Mouse (Mus musculus) neural tube, embryonic 14.5 days (tissue): Measurements from ENCODE around the gene Gm6217. TPM values are rescaled to one million over a fixed set of nuclear protein-coding genes. Genes with fewer than 3 reads are reported as not detected.
"Not testable (repeated sequence)": the region's sequence is repeated elsewhere in the genome, so short reads cannot be mapped to it uniquely, and the experiment has no call there.

Experiments
- ATAC-seq: fragments of 200-750 bp; cut with Nextera tagmentation; 2 replicates; pipeline ENCODE4 v1.8.0; 2017; ENCODE audit warnings: low read depth, mild to moderate bottlenecking, moderate TSS enrichment, moderate library complexity
- H3K27ac ChIP-seq: fragments of 300-500 bp; sonication (generic); 2 replicates; pipeline ENCODE4 v1.5.1; 2014; ENCODE audit warnings: low read depth, mild to moderate bottlenecking, control low read depth, low read length, moderate library complexity, mixed read lengths
- H3K27me3 ChIP-seq: fragments of 300-500 bp; sonication (generic); 2 replicates; pipeline ENCODE4 v1.6.1; 2014; ENCODE audit warnings: low read length; ENCODE audit not compliant: control insufficient read depth, insufficient read depth
- H3K36me3 ChIP-seq: fragments of 300-500 bp; sonication (generic); 2 replicates; pipeline ENCODE4 v1.6.1; 2014; ENCODE audit warnings: low read length, mixed read lengths; ENCODE audit not compliant: control insufficient read depth, insufficient read depth
- H3K4me1 ChIP-seq: fragments of 300-500 bp; sonication (generic); 2 replicates; pipeline ENCODE4 v1.6.1; 2014; ENCODE audit warnings: low read length; ENCODE audit not compliant: control insufficient read depth, insufficient read depth
- H3K4me2 ChIP-seq: fragments of 300-500 bp; sonication (generic); 2 replicates; pipeline ENCODE4 v1.6.1; 2014; ENCODE audit warnings: mild to moderate bottlenecking, low read depth, low read length, control low read depth
- H3K4me3 ChIP-seq: fragments of 300-500 bp; sonication (generic); 2 replicates; pipeline ENCODE4 v1.5.1; 2014; ENCODE audit warnings: low read depth, low read length, control low read depth, mixed read lengths
- H3K9ac ChIP-seq: fragments of 300-500 bp; sonication (generic); replicated peaks from 2 replicates; pipeline ENCODE4 v1.6.1; 2014; ENCODE audit warnings: low read depth, mild to moderate bottlenecking, control low read depth, low read length, mixed read lengths
- H3K9me3 ChIP-seq: fragments of 300-500 bp; sonication (generic); 2 replicates; pipeline ENCODE4 v1.6.1; 2016; ENCODE audit warnings: low read length; ENCODE audit not compliant: control insufficient read depth
- WGBS: fragments of 180-500 bp; shearing (Covaris S2); extraction: QIAGEN DNeasy Blood & Tissue Kit; methylation state at CpG from one replicate; pipeline ENCODE4 v1.1.7; 2014; 5-methylcytosine and 5-hydroxymethylcytosine counted together
- polyA plus RNA-seq: library from polyadenylated mRNA; unstranded; fragments of >200 nt; fragmentation: Nextera tagmentation; extraction: Ambion mirVana; gene quantifications from 2 replicates; pipeline ENCODE4 v1.2.1, GENCODE M21; 2014

The Gm6217 gene
- not detected in 2 replicates for polyA plus RNA-seq

- H3K27ac ChIP-seq, H3K4me1 ChIP-seq, H3K4me3 ChIP-seq, H3K27me3 ChIP-seq, ATAC-seq, H3K9ac ChIP-seq, H3K36me3 ChIP-seq, H3K4me2 ChIP-seq, H3K9me3 ChIP-seq: not testable (repeated sequence)
- WGBS, result no CpG with 5 or more reads among the region's 6 CpGs
Observed at GRCm38 (mm10) chr1:82931326-82931725, at the start of gene Gm6217. TSS of gene Gm6217 (minus strand) at chr1:82931399.

GRCm38 (mm10) chr1:82977840-82978239 lies 46.6 kb upstream of the Gm6217 start:
- Histone ChIP-seq H3K4me2 (no peak overlapping the region), H3K36me3 (no peaks in the 10 kb centered on the region), H3K27me3 (no peaks in the 10 kb centered on the region), H3K9ac (no peak overlapping the region), H3K4me1 (no peaks in the 10 kb centered on the region), H3K4me3 (no peak overlapping the region), H3K27ac (no peak overlapping the region), H3K9me3 (no peaks in the 10 kb centered on the region)
- ATAC-seq, result no peak

GRCm38 (mm10) chr1:82975750-82976149 lies 44.6 kb upstream of the Gm6217 start:
- Histone ChIP-seq H3K36me3 (no peaks in the 10 kb centered on the region), H3K27me3 (no peaks in the 10 kb centered on the region), H3K27ac (no peak overlapping the region), H3K9me3 (no peaks in the 10 kb centered on the region), H3K9ac (no peak overlapping the region), H3K4me2 (no peak overlapping the region), H3K4me1 (no peaks in the 10 kb centered on the region), H3K4me3 (no peak overlapping the region)
- 86% methylated on average over 5 of the region's 5 CpGs for WGBS
- no peak for ATAC-seq

GRCm38 (mm10) chr1:82974342-82974741 lies 43.1 kb upstream of the Gm6217 start:
- no peak overlapping the region for H3K4me2 ChIP-seq
- no peak overlapping the region for H3K27ac ChIP-seq
- no peak overlapping the region for H3K4me3 ChIP-seq
- no peaks in the 10 kb centered on the region for H3K27me3 ChIP-seq
- no peak overlapping the region for H3K9ac ChIP-seq
- WGBS, result 88% methylated on average over 9 of the region's 9 CpGs
- no peaks in the 10 kb centered on the region for H3K9me3 ChIP-seq
- no peaks in the 10 kb centered on the region for H3K36me3 ChIP-seq
- no peak for ATAC-seq
- no peaks in the 10 kb centered on the region for H3K4me1 ChIP-seq

DNA sequence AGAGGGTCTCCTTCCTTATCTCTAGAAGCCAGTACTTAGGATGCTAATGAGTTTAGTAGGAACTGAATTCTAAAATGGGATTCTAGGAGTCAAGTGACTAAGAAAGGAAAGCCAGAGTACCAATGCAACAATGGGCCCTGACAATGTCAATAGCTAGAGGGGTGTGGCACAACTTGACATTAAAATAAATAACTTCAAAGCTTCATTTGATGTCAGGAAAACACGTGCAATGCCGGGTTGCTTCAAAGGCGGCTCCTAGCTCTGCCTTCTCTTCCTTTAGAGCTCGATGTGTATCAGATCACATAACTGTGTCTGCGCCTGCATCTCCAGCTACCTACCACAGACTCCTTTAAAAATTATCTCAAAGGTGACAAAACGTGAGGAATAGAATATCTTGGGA lies 42.7 kb upstream of the Gm6217 start:
- Histone ChIP-seq H3K27ac (no peak overlapping the region), H3K27me3 (no peaks in the 10 kb centered on the region), H3K9me3 (no peaks in the 10 kb centered on the region), H3K9ac (no peak overlapping the region), H3K36me3 (no peaks in the 10 kb centered on the region), H3K4me3 (no peak overlapping the region), H3K4me2 (no peak overlapping the region), H3K4me1 (no peaks in the 10 kb centered on the region)
- no peak for ATAC-seq
- WGBS, result 70% methylated on average over 6 of the region's 6 CpGs

GRCm38 (mm10) chr1:82973244-82973643 lies 42.0 kb upstream of the Gm6217 start:
- H3K4me2 ChIP-seq, result no peak overlapping the region
- no peak overlapping the region for H3K4me3 ChIP-seq
- H3K36me3 ChIP-seq, result no peaks in the 10 kb centered on the region
- H3K9ac ChIP-seq, result no peak overlapping the region
- H3K4me1 ChIP-seq, result no peaks in the 10 kb centered on the region
- 82% methylated on average over 1 of the region's 1 CpGs for WGBS
- ATAC-seq, result no peak
- no peaks in the 10 kb centered on the region for H3K9me3 ChIP-seq
- H3K27me3 ChIP-seq, result no peaks in the 10 kb centered on the region
- no peak overlapping the region for H3K27ac ChIP-seq

DNA sequence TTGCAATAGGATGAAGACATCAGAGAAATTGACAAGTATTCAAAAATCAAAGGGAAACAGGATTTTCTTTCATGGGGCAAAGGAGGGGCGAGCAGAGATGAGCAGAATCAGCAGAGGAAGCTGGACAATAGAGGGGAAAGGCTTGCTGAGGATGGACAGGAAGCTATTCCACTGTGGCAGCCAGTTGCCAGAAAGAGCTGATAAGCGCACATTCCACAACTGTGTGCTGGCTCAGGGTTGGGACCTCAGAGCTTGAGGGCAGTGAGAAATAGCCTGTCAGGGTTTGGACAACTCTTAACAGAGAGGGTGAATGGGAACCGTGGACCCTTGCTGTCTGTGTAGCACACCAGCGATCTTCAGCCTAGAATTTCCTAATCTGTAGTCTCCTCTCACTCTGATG lies 40.8 kb upstream of the Gm6217 start:
- Histone ChIP-seq H3K27me3 (no peaks in the 10 kb centered on the region), H3K4me1 (no peaks in the 10 kb centered on the region), H3K4me3 (no peak overlapping the region), H3K9me3 (no peaks in the 10 kb centered on the region), H3K27ac (no peak overlapping the region), H3K4me2 (no peak overlapping the region), H3K36me3 (no peaks in the 10 kb centered on the region), H3K9ac (no peak overlapping the region)
- no peak for ATAC-seq
- WGBS, result 76% methylated on average over 4 of the region's 4 CpGs

DNA sequence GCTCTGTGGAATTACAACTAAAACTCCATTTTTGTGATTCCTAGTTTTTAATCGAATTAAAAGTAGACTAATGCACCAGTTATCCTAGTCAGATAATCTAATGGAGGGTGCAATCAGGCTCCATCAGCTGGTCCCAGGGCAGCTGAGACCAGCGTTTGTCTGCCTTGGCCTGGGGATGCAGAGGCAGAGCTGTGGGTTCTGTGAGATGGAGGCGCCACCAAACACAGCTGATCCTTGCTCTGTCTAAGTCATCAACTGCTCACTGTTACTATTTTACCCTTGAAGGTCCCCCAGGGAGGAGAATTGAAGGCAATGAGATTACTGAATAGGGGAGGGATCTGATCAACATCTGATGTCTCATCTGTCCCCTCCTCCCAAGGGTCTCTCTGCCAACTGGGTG lies 35.2 kb upstream of the Gm6217 start:
- no peak overlapping the region for H3K9ac ChIP-seq
- no peaks in the 10 kb centered on the region for H3K27me3 ChIP-seq
- no peak overlapping the region for H3K27ac ChIP-seq
- H3K9me3 ChIP-seq, result no peaks in the 10 kb centered on the region
- ATAC-seq, result peak; percentile 69; the same call in 1 of the 2 replicates
- no peaks in the 10 kb centered on the region for H3K36me3 ChIP-seq
- H3K4me2 ChIP-seq, result no peak overlapping the region
- no peaks in the 10 kb centered on the region for H3K4me1 ChIP-seq
- WGBS, result 48% methylated on average over 3 of the region's 3 CpGs
- no peak overlapping the region for H3K4me3 ChIP-seq

DNA sequence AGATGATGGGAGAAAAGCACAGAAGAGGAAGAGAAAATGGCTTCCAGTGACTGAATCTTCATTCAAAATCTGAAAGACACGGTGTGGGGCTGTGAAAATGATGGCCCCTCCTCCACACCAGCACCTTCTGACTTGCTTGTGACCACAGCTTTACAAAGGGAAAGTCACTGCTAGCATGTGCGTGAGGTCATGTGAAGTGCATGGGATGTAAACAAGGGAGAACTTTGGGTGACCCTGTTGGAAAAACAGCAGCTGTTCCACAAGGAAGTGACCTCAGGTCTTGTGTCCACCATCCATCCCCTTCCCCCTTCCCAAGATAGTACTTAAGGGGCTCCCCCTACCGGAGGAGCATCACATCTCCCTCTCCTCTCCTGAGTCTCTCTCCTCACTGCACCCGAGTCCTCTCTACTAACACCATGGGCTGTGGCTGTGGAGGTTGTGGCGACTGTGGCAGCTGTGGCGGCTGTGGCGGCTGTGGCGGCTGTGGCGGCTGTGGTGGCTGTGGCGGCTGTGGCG lies 28.7 kb upstream of the Gm6217 start, which contains the start of gene Gm47955:
TSS of gene Gm47955 (plus strand) at position 417 of the 516 bp plus-strand sequence.
- Histone ChIP-seq H3K9me3 (no peaks in the 10 kb centered on the region), H3K9ac (no peak within 1 kb of the TSS), H3K4me1 (no peaks in the 10 kb centered on the region), H3K4me2 (no peak within 1 kb of the TSS), H3K4me3 (no peak within 1 kb of the TSS), H3K27ac (no peak within 1 kb of the TSS), H3K27me3 (no peaks in the 10 kb centered on the region), H3K36me3 (no peaks in the 10 kb centered on the region)
- WGBS, result 95% methylated on average over 11 of the region's 11 CpGs
- no peak for ATAC-seq
